Mouse (Mus musculus) kidney, adult 2 months (tissue): Measurements from ENCODE around the gene Setdb1.

ENCODE experiments used
- CTCF ChIP-seq: fragments of 200-500 bp; conservative IDR thresholded peaks from 2 replicates; pipeline ENCODE4 v1.5.1; 2011; ENCODE audit warnings: low read depth, mild to moderate bottlenecking, control low read depth, low read length, moderate library complexity, mixed read lengths; ENCODE audit not compliant: insufficient read depth, insufficient read length
- POLR2A ChIP-seq: fragments of 200-500 bp; IDR thresholded peaks from one replicate; pipeline ENCODE4 v1.6.1; 2011; ENCODE audit warnings: low read depth, low read length, control low read depth

DNA sequence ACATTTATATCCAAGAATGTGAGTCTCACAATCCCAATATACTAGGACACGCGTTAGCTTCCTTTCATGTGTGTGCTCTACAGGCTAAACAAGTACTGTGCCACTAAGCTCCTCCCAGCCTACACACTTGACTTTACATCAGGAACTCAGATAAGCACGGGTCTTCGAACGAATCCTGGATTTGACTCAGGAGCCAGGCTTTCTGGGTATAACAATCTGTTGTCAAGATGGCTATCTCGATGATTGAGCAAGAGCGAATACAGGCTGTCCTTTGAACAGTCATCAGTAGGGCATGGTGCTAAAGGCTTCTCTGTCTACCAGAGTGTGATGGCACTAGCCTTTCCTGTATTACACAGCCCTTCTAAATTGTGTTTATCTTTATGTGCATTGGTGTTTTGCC, 59.0 kb downstream of the Setdb1 start:
- TF ChIP-seq POLR2A (no peak), CTCF (no peak)
